Mouse (Mus musculus) olfactory bulb, adult 2 months (tissue): ENCODE results near the gene Trp53. TPM values are rescaled to one million over a fixed set of nuclear protein-coding genes. Genes with fewer than 3 reads are reported as not detected.

Experiments
- H3K27ac ChIP-seq: fragments of 200-500 bp; 2 replicates; pipeline ENCODE4 v1.5.1; 2012; ENCODE audit warnings: low read depth, low read length; ENCODE audit not compliant: insufficient read depth
- H3K4me1 ChIP-seq: fragments of 200-500 bp; 2 replicates; pipeline ENCODE4 v1.6.1; 2012; ENCODE audit warnings: low read length; ENCODE audit not compliant: control insufficient read depth, insufficient read depth
- H3K4me3 ChIP-seq: fragments of 200-500 bp; 2 replicates; pipeline ENCODE4 v1.5.1; 2012; ENCODE audit warnings: mild to moderate bottlenecking, low read depth, low read length, moderate library complexity; ENCODE audit not compliant: insufficient read depth
- CTCF ChIP-seq: fragments of 200-500 bp; IDR thresholded peaks from 2 replicates; pipeline ENCODE4 v1.5.1; 2012; ENCODE audit warnings: low read depth, mild to moderate bottlenecking, low read length, moderate library complexity; ENCODE audit not compliant: insufficient read depth
- POLR2A ChIP-seq: fragments of 200-500 bp; IDR thresholded peaks from 2 replicates; pipeline ENCODE4 v1.6.1; 2012; ENCODE audit warnings: mild to moderate bottlenecking, low read depth, low read length, moderate library complexity; ENCODE audit not compliant: insufficient read depth
- WGBS: fragments of 180-500 bp; shearing (Covaris S2); methylation state at CpG from one replicate; pipeline ENCODE4 v1.1.7; 2018; 5-methylcytosine and 5-hydroxymethylcytosine counted together
- polyA plus RNA-seq: library from polyadenylated mRNA; stranded (reverse); fragments of >200 nt; gene quantifications from 2 replicates; pipeline ENCODE4 v1.2.4, GENCODE M21; 2012; ENCODE audit warnings: low replicate concordance; ENCODE audit not compliant: missing spikeins, insufficient read depth, insufficient read length

The Trp53 gene
- polyA plus RNA-seq, 1 experiment = not detected

- Histone ChIP-seq H3K4me3 (no peak overlapping the region), H3K27ac (no peak overlapping the region), H3K4me1 (peaks cover 3% of the 10 kb centered on the region; the same call in 1 of the 2 replicates)
- peak; percentile 61 for TF ChIP-seq CTCF
- no peak for TF ChIP-seq POLR2A
- 41% methylated on average over 6 of the region's 6 CpGs for WGBS
Observed at GRCm38 (mm10) chr11:69628286-69628685, 48.1 kb downstream of the Trp53 start.

DNA sequence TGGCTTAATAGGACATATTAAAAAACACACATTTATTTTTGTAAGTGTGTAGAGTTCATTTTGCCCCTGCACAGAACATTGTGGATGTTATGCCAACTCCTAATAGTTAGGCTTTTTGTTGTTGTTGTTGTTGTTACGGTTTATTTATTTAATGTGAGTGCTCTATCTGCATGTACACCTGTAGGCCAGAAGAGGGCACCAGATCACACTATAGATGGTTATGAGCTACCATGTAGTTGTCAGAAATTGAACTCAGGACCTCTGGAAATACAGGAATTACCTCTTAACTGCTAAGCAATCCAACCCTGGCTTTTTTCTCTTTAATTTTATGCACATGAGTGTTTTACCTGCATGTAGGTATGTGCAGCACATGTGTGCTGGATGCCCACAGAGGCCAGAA, 49.6 kb downstream of the Trp53 start:
- no peak overlapping the region for H3K27ac ChIP-seq
- TF ChIP-seq POLR2A (no peak), CTCF (no peak)
- WGBS = 34% methylated on average over 1 of the region's 1 CpGs
- no peak overlapping the region for H3K4me3 ChIP-seq
- no peaks in the 10 kb centered on the region for H3K4me1 ChIP-seq

- Histone ChIP-seq H3K27ac (peak within 1 kb of the TSS; percentile 14; the same call in 1 of the 2 replicates), H3K4me1 (no peaks in the 10 kb centered on the region), H3K4me3 (peak within 1 kb of the TSS; percentile 61)
- TF ChIP-seq POLR2A (peak; percentile 65), CTCF (peak; percentile 34; the same call in 1 of the 2 replicates)
- WGBS = under 1% methylated on average over 51 of the region's 56 CpGs
Observed at GRCm38 (mm10) chr11:69632284-69633089, 52.3 kb downstream of the Trp53 start, which contains the start of gene Fxr2. Fxr2 (plus strand) TSS chr11:69632990.

- H3K4me1 ChIP-seq = no peaks in the 10 kb centered on the region
- TF ChIP-seq POLR2A = no peak
- no peak for TF ChIP-seq CTCF
- WGBS = under 1% methylated on average over 40 of the region's 50 CpGs
- peak overlapping the region; percentile 14; the same call in 1 of the 2 replicates for H3K27ac ChIP-seq
- peak overlapping the region; percentile 61 for H3K4me3 ChIP-seq
Observed at GRCm38 (mm10) chr11:69633128-69633866, 53.1 kb downstream of the Trp53 start.

GRCm38 (mm10) chr11:69635471-69635870, 55.3 kb downstream of the Trp53 start:
- no peaks in the 10 kb centered on the region for H3K4me1 ChIP-seq
- no peak overlapping the region for H3K27ac ChIP-seq
- no peak overlapping the region for H3K4me3 ChIP-seq
- TF ChIP-seq CTCF = no peak
- no peak for TF ChIP-seq POLR2A
- WGBS = 52% methylated on average over 3 of the region's 3 CpGs

Other genes with a start within 250 kb of the Trp53 start
- gene Rnf227, start 239.9 kb upstream of the Trp53 start, polyA plus RNA-seq = not detected in 2 replicates
- 175 and 278 TPM in 2 replicates for gene Chd3, start 211.0 kb upstream of the Trp53 start, polyA plus RNA-seq
- gene Naa38, start 184.9 kb upstream of the Trp53 start, polyA plus RNA-seq = not detected in 2 replicates
- not detected in 2 replicates for gene Cyb5d1, start 184.7 kb upstream of the Trp53 start, polyA plus RNA-seq
- gene Tmem88, start 182.1 kb upstream of the Trp53 start, polyA plus RNA-seq = not detected in 2 replicates
- gene Kdm6b, start 166.7 kb upstream of the Trp53 start, polyA plus RNA-seq = 114 TPM in 1 of 2 replicates, not detected in the other
- gene Dnah2, start 31.2 kb upstream of the Trp53 start, polyA plus RNA-seq = not detected in 2 replicates
- gene Efnb3, start 20.2 kb upstream of the Trp53 start, polyA plus RNA-seq = not detected in 2 replicates
- not detected in 2 replicates for gene Wrap53, start 104 bp upstream of the Trp53 start, polyA plus RNA-seq
- gene Atp1b2, start 25.6 kb downstream of the Trp53 start, polyA plus RNA-seq = 162 TPM in 1 of 2 replicates, not detected in the other
- gene Shbg, start 37.5 kb downstream of the Trp53 start, polyA plus RNA-seq = not detected in 2 replicates
- not detected in 2 replicates for gene Sat2, start 41.7 kb downstream of the Trp53 start, polyA plus RNA-seq
- not detected in 2 replicates for gene Fxr2, start 52.6 kb downstream of the Trp53 start, polyA plus RNA-seq
- not detected in 2 replicates for gene Sox15, start 75.0 kb downstream of the Trp53 start, polyA plus RNA-seq
- not detected in 2 replicates for gene Mpdu1, start 82.3 kb downstream of the Trp53 start, polyA plus RNA-seq
- gene Cd68, start 85.8 kb downstream of the Trp53 start, polyA plus RNA-seq = not detected in 2 replicates
- gene Eif4a1, start 92.1 kb downstream of the Trp53 start, polyA plus RNA-seq = 796 TPM in 1 of 2 replicates, not detected in the other
- gene Senp3, start 101.7 kb downstream of the Trp53 start, polyA plus RNA-seq = not detected in 2 replicates
- not detected in 2 replicates for gene Tnfsf13, start 105.4 kb downstream of the Trp53 start, polyA plus RNA-seq
- gene Tnfsf12, start 115.5 kb downstream of the Trp53 start, polyA plus RNA-seq = not detected in 2 replicates
- not detected in 2 replicates for gene Tnfsfm13, start 115.7 kb downstream of the Trp53 start, polyA plus RNA-seq
- gene Polr2a, start 178.3 kb downstream of the Trp53 start, polyA plus RNA-seq = 105 TPM in 2 replicates
- not detected in 2 replicates for gene Slc35g3, start 181.6 kb downstream of the Trp53 start, polyA plus RNA-seq
- gene Zbtb4, start 185.6 kb downstream of the Trp53 start, polyA plus RNA-seq = 250 TPM in 1 of 2 replicates, not detected in the other
- gene Chrnb1, start 215.6 kb downstream of the Trp53 start, polyA plus RNA-seq = not detected in 2 replicates
- gene Fgf11, start 221.5 kb downstream of the Trp53 start, polyA plus RNA-seq = not detected in 2 replicates
- gene Tmem102, start 225.3 kb downstream of the Trp53 start, polyA plus RNA-seq = not detected in 2 replicates
- not detected in 2 replicates for gene Gm39566, start 234.9 kb downstream of the Trp53 start, polyA plus RNA-seq
- not detected in 2 replicates for gene Spem2, start 238.1 kb downstream of the Trp53 start, polyA plus RNA-seq
- not detected in 2 replicates for gene Spem1, start 241.8 kb downstream of the Trp53 start, polyA plus RNA-seq